Mouse (Mus musculus): ENCODE data around the gene Mlip. TPM values are rescaled to one million over a fixed set of nuclear protein-coding genes. Genes with fewer than 3 reads are reported as not detected.

Gene Mlip
- polyA plus RNA-seq, 1 experiment, result not detected

- no peak overlapping the region for H3K4me3 ChIP-seq (ENCODE audit: low read depth, low read length)
- no peaks in the 10 kb centered on the region for H3K4me1 ChIP-seq (ENCODE audit: control insufficient read depth, insufficient read depth, low read length)
- TF ChIP-seq EP300 (IDR thresholded peaks at IDR 0.05; ENCODE audit: insufficient read depth, low read depth, low read length) (no peak), CTCF (IDR thresholded peaks at IDR 0.05; ENCODE audit: low read depth, low read length) (no peak)
- H3K27me3 ChIP-seq (ENCODE audit: control insufficient read depth, insufficient read depth, low read length, poor library complexity, severe bottlenecking), result no peaks in the 10 kb centered on the region
- H3K36me3 ChIP-seq (ENCODE audit: control insufficient read depth, insufficient read depth, low read length, poor library complexity, severe bottlenecking), result no peaks in the 10 kb centered on the region
- no peaks in the 10 kb centered on the region for H3K9me3 ChIP-seq (replicated peaks; ENCODE audit: control insufficient read depth, insufficient read depth, low read length, poor library complexity, severe bottlenecking)
- H3K9ac ChIP-seq (ENCODE audit: low read depth, poor library complexity, severe bottlenecking), result no peak overlapping the region
- H3K27ac ChIP-seq (ENCODE audit: insufficient read depth, low read length), result no peak overlapping the region
These were observed 5.1 kb downstream of the Mlip start for GRCm38 (mm10) chr9:77347704-77348103.

DNA sequence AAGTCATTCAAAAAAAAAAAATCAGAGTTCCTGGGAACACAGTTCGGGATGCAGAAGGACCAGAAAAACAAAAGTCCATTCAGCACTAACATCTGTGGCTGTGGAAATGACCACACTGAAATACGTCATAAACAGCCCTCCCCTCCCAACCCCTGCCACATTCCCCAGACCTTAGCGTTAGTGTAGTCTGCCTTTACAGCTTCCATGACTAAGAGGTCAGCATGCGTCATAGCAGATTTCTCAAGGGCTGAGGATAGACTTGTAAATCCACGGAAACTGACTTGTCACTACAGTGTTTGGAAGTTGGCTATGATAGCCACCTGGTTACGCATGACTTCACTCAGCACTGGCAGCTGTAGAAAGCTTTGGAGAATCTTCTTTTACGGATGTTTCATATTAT, 8.5 kb downstream of the Mlip start:
- Histone ChIP-seq H3K27ac (ENCODE audit: insufficient read depth, low read length) (no peak overlapping the region), H3K9me3 (replicated peaks; ENCODE audit: control insufficient read depth, insufficient read depth, low read length, poor library complexity, severe bottlenecking) (no peaks in the 10 kb centered on the region), H3K4me1 (ENCODE audit: control insufficient read depth, insufficient read depth, low read length) (no peaks in the 10 kb centered on the region), H3K9ac (ENCODE audit: low read depth, poor library complexity, severe bottlenecking) (no peak overlapping the region), H3K36me3 (ENCODE audit: control insufficient read depth, insufficient read depth, low read length, poor library complexity, severe bottlenecking) (no peaks in the 10 kb centered on the region), H3K4me3 (ENCODE audit: low read depth, low read length) (no peak overlapping the region), H3K27me3 (ENCODE audit: control insufficient read depth, insufficient read depth, low read length, poor library complexity, severe bottlenecking) (no peaks in the 10 kb centered on the region)
- no peak for TF ChIP-seq EP300 (IDR thresholded peaks at IDR 0.05; ENCODE audit: insufficient read depth, low read depth, low read length)
- TF ChIP-seq POLR2A (IDR thresholded peaks at IDR 0.05; ENCODE audit: insufficient read depth, low read length), result no peak
- no peak for TF ChIP-seq CTCF (IDR thresholded peaks at IDR 0.05; ENCODE audit: low read depth, low read length)

DNA sequence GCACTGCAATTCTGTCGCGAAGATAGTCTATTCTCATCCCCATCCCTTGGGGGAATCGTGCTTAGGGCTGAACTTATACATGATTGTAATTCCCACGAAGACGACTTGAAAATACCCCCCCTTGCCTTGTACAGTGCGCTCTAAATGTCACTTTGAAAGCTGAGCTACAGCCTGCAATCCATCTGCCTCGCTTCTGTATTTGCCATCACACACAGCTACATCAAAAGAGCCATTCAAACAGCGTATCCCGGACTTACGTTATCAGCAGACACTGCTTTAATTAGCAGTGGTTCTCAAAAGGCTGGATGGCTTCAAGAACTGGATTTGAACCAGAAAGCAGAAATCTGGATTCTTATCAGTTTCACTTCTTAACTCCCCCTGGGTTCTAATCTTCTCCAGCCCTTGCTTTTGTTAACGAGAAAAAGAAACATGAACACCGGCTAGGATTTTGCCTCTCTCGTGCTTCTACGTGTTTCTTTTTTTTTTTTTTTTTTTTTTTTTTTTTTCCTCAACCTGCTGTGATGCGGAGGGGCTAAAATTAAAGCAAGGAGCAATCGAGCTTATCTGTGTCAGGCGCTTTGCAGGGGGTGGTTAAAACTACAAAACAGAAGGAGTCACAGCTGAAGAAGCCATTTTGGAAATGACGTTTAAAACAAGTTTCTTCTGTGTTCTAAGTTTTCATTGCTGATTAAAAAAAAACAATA, 12.5 kb downstream of the Mlip start:
- no peaks in the 10 kb centered on the region for H3K27me3 ChIP-seq (ENCODE audit: control insufficient read depth, insufficient read depth, low read length, poor library complexity, severe bottlenecking)
- no peak for TF ChIP-seq POLR2A (IDR thresholded peaks at IDR 0.05; ENCODE audit: insufficient read depth, low read length)
- no peak for TF ChIP-seq EP300 (IDR thresholded peaks at IDR 0.05; ENCODE audit: insufficient read depth, low read depth, low read length)
- TF ChIP-seq CTCF (IDR thresholded peaks at IDR 0.05; ENCODE audit: low read depth, low read length), result no peak
- no peak overlapping the region for H3K27ac ChIP-seq (ENCODE audit: insufficient read depth, low read length)
- no peaks in the 10 kb centered on the region for H3K4me1 ChIP-seq (ENCODE audit: control insufficient read depth, insufficient read depth, low read length)
- H3K9me3 ChIP-seq (replicated peaks; ENCODE audit: control insufficient read depth, insufficient read depth, low read length, poor library complexity, severe bottlenecking), result no peaks in the 10 kb centered on the region
- H3K4me3 ChIP-seq (ENCODE audit: low read depth, low read length), result no peak overlapping the region
- no peaks in the 10 kb centered on the region for H3K36me3 ChIP-seq (ENCODE audit: control insufficient read depth, insufficient read depth, low read length, poor library complexity, severe bottlenecking)
- no peak overlapping the region for H3K9ac ChIP-seq (ENCODE audit: low read depth, poor library complexity, severe bottlenecking)

DNA sequence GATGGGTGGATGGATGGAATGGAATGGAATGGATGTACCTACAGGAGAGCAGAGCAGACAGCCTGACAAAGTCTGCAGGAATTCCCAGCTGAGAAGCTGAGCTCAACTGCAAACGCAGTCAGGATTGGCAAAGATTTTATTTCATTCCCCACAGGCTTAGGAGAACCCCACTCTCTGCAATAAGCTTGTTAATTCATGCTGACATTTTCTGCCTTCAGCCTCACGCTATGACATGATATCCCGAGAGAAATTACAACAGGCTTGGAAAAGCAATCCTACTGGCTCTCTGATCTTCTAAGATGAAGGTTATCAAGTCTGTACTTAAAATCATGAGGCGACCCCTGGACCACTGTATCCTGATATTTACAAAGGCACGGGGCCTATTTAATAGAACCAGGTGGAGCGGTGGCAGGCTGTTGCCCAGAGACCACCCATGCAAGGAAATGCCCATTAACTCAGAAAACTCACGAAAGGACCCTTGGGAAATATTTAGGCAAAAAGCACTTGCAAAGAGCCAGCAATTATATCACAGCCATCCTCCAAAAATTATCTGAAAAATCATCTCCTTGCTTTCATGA, 13.1 kb downstream of the Mlip start:
- Histone ChIP-seq H3K4me3 (ENCODE audit: low read depth, low read length) (no peak overlapping the region), H3K27me3 (ENCODE audit: control insufficient read depth, insufficient read depth, low read length, poor library complexity, severe bottlenecking) (no peaks in the 10 kb centered on the region), H3K36me3 (ENCODE audit: control insufficient read depth, insufficient read depth, low read length, poor library complexity, severe bottlenecking) (no peaks in the 10 kb centered on the region), H3K9ac (ENCODE audit: low read depth, poor library complexity, severe bottlenecking) (no peak overlapping the region), H3K4me1 (ENCODE audit: control insufficient read depth, insufficient read depth, low read length) (no peaks in the 10 kb centered on the region), H3K9me3 (replicated peaks; ENCODE audit: control insufficient read depth, insufficient read depth, low read length, poor library complexity, severe bottlenecking) (no peaks in the 10 kb centered on the region), H3K27ac (ENCODE audit: insufficient read depth, low read length) (no peak overlapping the region)
- TF ChIP-seq CTCF (IDR thresholded peaks at IDR 0.05; ENCODE audit: low read depth, low read length) (no peak), POLR2A (IDR thresholded peaks at IDR 0.05; ENCODE audit: insufficient read depth, low read length) (no peak), EP300 (IDR thresholded peaks at IDR 0.05; ENCODE audit: insufficient read depth, low read depth, low read length) (no peak)

- H3K4me3 ChIP-seq (ENCODE audit: low read depth, low read length), result no peak overlapping the region
- H3K4me1 ChIP-seq (ENCODE audit: control insufficient read depth, insufficient read depth, low read length), result no peaks in the 10 kb centered on the region
- H3K27ac ChIP-seq (ENCODE audit: insufficient read depth, low read length), result no peak overlapping the region
- no peak overlapping the region for H3K9ac ChIP-seq (ENCODE audit: low read depth, poor library complexity, severe bottlenecking)
- TF ChIP-seq EP300 (IDR thresholded peaks at IDR 0.05; ENCODE audit: insufficient read depth, low read depth, low read length), result no peak
- no peak for TF ChIP-seq POLR2A (IDR thresholded peaks at IDR 0.05; ENCODE audit: insufficient read depth, low read length)
- TF ChIP-seq CTCF (IDR thresholded peaks at IDR 0.05; ENCODE audit: low read depth, low read length), result no peak
- no peaks in the 10 kb centered on the region for H3K27me3 ChIP-seq (ENCODE audit: control insufficient read depth, insufficient read depth, low read length, poor library complexity, severe bottlenecking)
- peaks cover 10% of the 10 kb centered on the region for H3K9me3 ChIP-seq (replicated peaks; ENCODE audit: control insufficient read depth, insufficient read depth, low read length, poor library complexity, severe bottlenecking)
- H3K36me3 ChIP-seq (ENCODE audit: control insufficient read depth, insufficient read depth, low read length, poor library complexity, severe bottlenecking), result no peaks in the 10 kb centered on the region
These were observed 17.4 kb downstream of the Mlip start for GRCm38 (mm10) chr9:77335370-77335769.

DNA sequence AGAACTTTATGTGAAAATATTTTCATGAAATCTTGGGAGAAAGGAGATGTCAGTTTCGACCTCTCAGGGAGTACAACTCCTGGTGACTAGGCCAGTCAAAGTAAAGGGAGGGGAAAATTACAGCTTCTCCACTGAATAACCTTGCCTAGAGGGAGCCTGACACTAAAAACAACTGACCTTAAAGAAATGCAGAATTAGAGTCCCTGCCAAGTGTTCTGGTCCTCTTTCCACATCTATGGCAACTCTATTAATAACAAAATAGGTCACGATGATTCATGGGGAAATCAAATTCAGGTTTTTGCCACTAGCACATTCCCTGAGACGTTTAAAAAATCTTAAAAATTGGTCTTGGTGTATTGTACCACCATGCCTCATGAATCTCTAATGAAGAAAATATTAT, 34.4 kb downstream of the Mlip start:
- H3K36me3 ChIP-seq (ENCODE audit: control insufficient read depth, insufficient read depth, low read length, poor library complexity, severe bottlenecking), result no peaks in the 10 kb centered on the region
- no peaks in the 10 kb centered on the region for H3K27me3 ChIP-seq (ENCODE audit: control insufficient read depth, insufficient read depth, low read length, poor library complexity, severe bottlenecking)
- TF ChIP-seq POLR2A (IDR thresholded peaks at IDR 0.05; ENCODE audit: insufficient read depth, low read length) (no peak), EP300 (IDR thresholded peaks at IDR 0.05; ENCODE audit: insufficient read depth, low read depth, low read length) (no peak), CTCF (IDR thresholded peaks at IDR 0.05; ENCODE audit: low read depth, low read length) (no peak)
- no peak overlapping the region for H3K4me3 ChIP-seq (ENCODE audit: low read depth, low read length)
- no peak overlapping the region for H3K27ac ChIP-seq (ENCODE audit: insufficient read depth, low read length)
- H3K9me3 ChIP-seq (replicated peaks; ENCODE audit: control insufficient read depth, insufficient read depth, low read length, poor library complexity, severe bottlenecking), result no peaks in the 10 kb centered on the region
- H3K4me1 ChIP-seq (ENCODE audit: control insufficient read depth, insufficient read depth, low read length), result no peaks in the 10 kb centered on the region
- no peak overlapping the region for H3K9ac ChIP-seq (ENCODE audit: low read depth, poor library complexity, severe bottlenecking)
